In the genomic region with DNA sequence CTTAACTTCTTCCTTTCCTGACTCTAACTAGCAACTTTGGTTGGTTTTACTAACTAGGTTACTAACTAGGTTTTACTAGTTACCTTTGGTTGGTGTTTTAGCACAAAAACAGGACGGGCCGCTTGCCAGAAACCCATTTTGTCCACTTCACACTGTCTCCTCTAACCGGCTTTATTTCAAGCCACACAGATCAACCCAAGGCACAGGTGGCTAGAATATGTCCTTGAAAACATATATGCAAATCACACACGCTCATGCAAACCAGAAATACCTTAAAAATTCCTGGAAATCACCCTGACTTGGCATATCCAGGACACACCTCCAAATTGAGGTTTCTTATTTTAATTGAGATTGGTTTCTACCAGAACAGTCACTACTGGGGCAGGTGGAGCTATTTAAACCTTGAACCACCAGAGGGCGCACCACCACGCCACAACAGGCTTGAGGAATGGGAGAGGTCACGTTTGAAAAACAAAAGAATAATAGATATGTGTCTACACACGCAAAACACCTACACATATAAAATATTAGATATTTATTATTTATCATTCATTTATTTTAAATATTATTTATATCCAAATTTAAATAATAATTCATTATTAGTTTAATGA, we compare ENCODE assay signal across 8 mouse cellular contexts. TPM values are rescaled to one million over a fixed set of nuclear protein-coding genes. Genes with fewer than 3 reads are reported as not detected.
DNase-seq lines count a peak whose midpoint lies in the region; ATAC-seq lines count a peak whose summit lies in the region.

No protein-coding gene starts in this region.

- peak; percentile 71; a peak in 3 of 4 replicates for ATAC-seq in hematopoietic stem cell, adult 5-6 weeks (replicated peaks in 1 of 2; ENCODE audit: insufficient read depth in 1 of 2, low FRiP score in 2 of 2, low TSS enrichment in 1 of 2, low read depth in 1 of 2, poor library complexity in 2 of 2, severe bottlenecking in 2 of 2)
- ATAC-seq in megakaryocyte progenitor cell, adult 5-6 weeks (replicated peaks; ENCODE audit: poor library complexity): peak; percentile 92

- DNase-seq in MN1 (ENCODE audit: low spot score): peak; percentile 17
- DNase-seq in brain, adult 2 months (ENCODE audit: low read depth, low spot score): peak; percentile 74
- peak; percentile 13 for DNase-seq in fibroblast of lung, adult 2 months (ENCODE audit: low read depth)
- peak; percentile 54 to 73 for DNase-seq in layer of hippocampus, postnatal 14 days (ENCODE audit: low spot score in 2 of 2)
- peak; percentile 71 for DNase-seq in right cerebral cortex, postnatal 14 days
- DNase-seq in urinary bladder, postnatal 36 days (ENCODE audit: low spot score in 2 of 2): peak; percentile 51 to 63

RNA-seq across cellular contexts. Expression of a gene that starts 52.1 kb away (rescaled TPM):
- total RNA-seq in hematopoietic stem cell, adult 5-6 weeks (2017): not detected in 2 replicates
- total RNA-seq in layer of hippocampus, postnatal 14 days (2021): 1 to 10 TPM in 1 of 2 experiments, under 1 TPM in 1; 0.52 to 1.2 TPM
- not detected in 2 replicates for total RNA-seq in megakaryocyte progenitor cell, adult 5-6 weeks (2015)
- total RNA-seq in megakaryocyte progenitor cell, adult 5-6 weeks (2017): not detected in 2 replicates

Comparison
In these comparisons a context has a peak if more than half of its experiments do, and no peak if none do; other contexts are left out.
1. Peak in every context shown above with its lines: DNase-seq and ATAC-seq.
2. DNase-seq: peak in every context shown above with its lines; median percentile 74 in brain, adult 2 months; 71 in right cerebral cortex, postnatal 14 days; 64 in layer of hippocampus, postnatal 14 days; 57 in urinary bladder, postnatal 36 days; 17 in MN1; 13 in fibroblast of lung, adult 2 months.